26 mouse cellular contexts compared by ENCODE assay signal in genomic region chr9:110989141-110989540, GRCm38 (mm10). TPM values are rescaled to one million over a fixed set of nuclear protein-coding genes. Genes with fewer than 3 reads are reported as not detected.
DNase-seq lines count a peak whose midpoint lies in the region; ATAC-seq and TF ChIP-seq lines count a peak whose summit lies in the region.
"Had no signal": no experiment of that assay in that cellular context is flagged by ENCODE, and none has a peak within 500 bp of the region (broad histone marks: within the 10 kb centered on the region; RNA-seq: fewer than 3 reads in every experiment).

No protein-coding gene starts in this region.

- 0 out of 2 replicates have a peak overlapping the region, but pooled peaks have one; percentile 27 for H3K4me2 ChIP-seq in lung, postnatal 0 days (replicated peaks; ENCODE audit: low read depth, low read length)
- H3K4me2 ChIP-seq in liver, embryonic 13.5 days, result peak overlapping the region; percentile 53
- H3K4me2 ChIP-seq in liver, postnatal 0 days (ENCODE audit: low read depth, low read length), result peak overlapping the region; percentile 68
- H3K4me2 ChIP-seq: embryonic facial prominence, embryonic 12.5 days; forebrain, embryonic 13.5 days; heart, embryonic 13.5 days; hindbrain, embryonic 12.5 days had no signal

- peak; percentile 51 for DNase-seq in heart, embryonic 10.5 days (ENCODE audit: low spot score)
- no peak for DNase-seq in heart, adult 8-10 months (ENCODE audit: low spot score)
- DNase-seq in lung, postnatal 0 days (ENCODE audit: low spot score), result no peak
- no peak for DNase-seq in lung, postnatal 14 days
- no peak for DNase-seq in liver, embryonic 13.5 days
- DNase-seq in liver, postnatal 0 days, result no peak
- DNase-seq in embryo, embryonic 10.5 days (ENCODE audit: low spot score), result no peak
- no peak for DNase-seq in right cerebral cortex, adult 2 months (ENCODE audit: low spot score in 2 of 2)
- DNase-seq: adrenal gland, adult 8-10 months; adrenal gland, postnatal 36 days; cerebellum, adult 11 months; cerebellum, adult 8-10 months; cerebellum, postnatal 14 days; forebrain, postnatal 0 days; heart, adult 18-20 months; heart, postnatal 4 days had no signal

- ATAC-seq in lung, postnatal 0 days, result no peak
- ATAC-seq in liver, embryonic 13.5 days (ENCODE audit: low read depth), result no peak
- no peak for ATAC-seq in liver, postnatal 0 days
- ATAC-seq: forebrain, embryonic 13.5 days; forebrain, postnatal 0 days; hindbrain, embryonic 16.5 days had no signal

- no peak overlapping the region for H3K9ac ChIP-seq in lung, postnatal 0 days (replicated peaks; ENCODE audit: low read depth)
- peak overlapping the region; percentile 46 for H3K9ac ChIP-seq in liver, embryonic 13.5 days
- peak overlapping the region; percentile 63 for H3K9ac ChIP-seq in liver, postnatal 0 days (replicated peaks)
- H3K9ac ChIP-seq: embryonic facial prominence, embryonic 12.5 days; forebrain, embryonic 13.5 days; forebrain, postnatal 0 days; heart, embryonic 13.5 days; hindbrain, embryonic 12.5 days had no signal

- no peak overlapping the region for H3K27ac ChIP-seq in heart, embryonic 10.5 days
- H3K27ac ChIP-seq in lung, postnatal 0 days (ENCODE audit: low read length), result no peak overlapping the region
- peak overlapping the region; percentile 76 for H3K27ac ChIP-seq in liver, embryonic 13.5 days
- H3K27ac ChIP-seq in liver, postnatal 0 days (ENCODE audit: low read depth), result peak overlapping the region; percentile 90
- H3K27ac ChIP-seq: embryonic facial prominence, embryonic 12.5 days; forebrain, embryonic 13.5 days; heart, embryonic 13.5 days; hindbrain, embryonic 12.5 days had no signal

- peaks cover 11% of the 10 kb centered on the region for H3K4me1 ChIP-seq in heart, embryonic 10.5 days
- H3K4me1 ChIP-seq in lung, postnatal 0 days (ENCODE audit: insufficient read depth, low read depth, low read length), result no peaks in the 10 kb centered on the region
- peaks cover 7% of the 10 kb centered on the region; the same call in 1 of the 2 replicates for H3K4me1 ChIP-seq in liver, embryonic 13.5 days (replicated peaks)
- peaks cover 9% of the 10 kb centered on the region for H3K4me1 ChIP-seq in liver, postnatal 0 days (ENCODE audit: insufficient read depth)
- H3K4me1 ChIP-seq: embryonic facial prominence, embryonic 12.5 days; forebrain, embryonic 13.5 days; hindbrain, embryonic 12.5 days had no signal

- TF ChIP-seq EP300 in lung, postnatal 0 days (IDR thresholded peaks at IDR 0.05), result no peak
- TF ChIP-seq EP300 in liver, postnatal 0 days (IDR thresholded peaks at IDR 0.05; ENCODE audit: low read depth), result no peak

- H3K27me3 ChIP-seq in heart, embryonic 10.5 days (ENCODE audit: insufficient read depth, poor library complexity, severe bottlenecking), result no peaks in the 10 kb centered on the region
- H3K27me3 ChIP-seq in lung, postnatal 0 days (replicated peaks; ENCODE audit: insufficient read depth, low read length), result no peaks in the 10 kb centered on the region
- H3K27me3 ChIP-seq in liver, embryonic 13.5 days, result no peaks in the 10 kb centered on the region
- no peaks in the 10 kb centered on the region for H3K27me3 ChIP-seq in liver, postnatal 0 days (ENCODE audit: insufficient read depth, low read length)
- H3K27me3 ChIP-seq: embryonic facial prominence, embryonic 12.5 days; forebrain, embryonic 13.5 days; heart, embryonic 13.5 days; hindbrain, embryonic 12.5 days had no signal

- no peak for TF ChIP-seq CTCF in lung, postnatal 0 days (IDR thresholded peaks at IDR 0.05)
- no peak for TF ChIP-seq CTCF in liver, postnatal 0 days (IDR thresholded peaks at IDR 0.05; ENCODE audit: low read depth)

- H3K9me3 ChIP-seq in heart, embryonic 10.5 days, result no peaks in the 10 kb centered on the region
- H3K9me3 ChIP-seq in lung, postnatal 0 days (ENCODE audit: low read length), result no peaks in the 10 kb centered on the region
- no peaks in the 10 kb centered on the region for H3K9me3 ChIP-seq in liver, embryonic 13.5 days (replicated peaks)
- H3K9me3 ChIP-seq in liver, postnatal 0 days (ENCODE audit: low read length), result no peaks in the 10 kb centered on the region
- H3K9me3 ChIP-seq: embryonic facial prominence, embryonic 12.5 days; forebrain, embryonic 13.5 days; heart, embryonic 13.5 days; hindbrain, embryonic 12.5 days had no signal

- H3K4me3 ChIP-seq in heart, embryonic 10.5 days, result no peak overlapping the region
- no peak overlapping the region for H3K4me3 ChIP-seq in lung, postnatal 0 days (ENCODE audit: low read depth, low read length)
- peak overlapping the region; percentile 45 for H3K4me3 ChIP-seq in liver, embryonic 13.5 days (replicated peaks)
- peak overlapping the region; percentile 42 for H3K4me3 ChIP-seq in liver, postnatal 0 days (ENCODE audit: low read depth, low read length)
- H3K4me3 ChIP-seq: embryonic facial prominence, embryonic 12.5 days; forebrain, embryonic 13.5 days; heart, embryonic 13.5 days; hindbrain, embryonic 12.5 days had no signal

- 59% methylated on average over 4 of the region's 4 CpGs for WGBS in heart, embryonic 10.5 days
- WGBS in lung, postnatal 0 days, result 50% methylated on average over 4 of the region's 4 CpGs
- 39% methylated on average over 4 of the region's 4 CpGs for WGBS in liver, embryonic 13.5 days (ENCODE audit: insufficient replicate concordance)
- 43% methylated on average over 4 of the region's 4 CpGs for WGBS in liver, postnatal 0 days (ENCODE audit: insufficient replicate concordance)

- no peaks in the 10 kb centered on the region for H3K36me3 ChIP-seq in heart, embryonic 10.5 days
- no peaks in the 10 kb centered on the region for H3K36me3 ChIP-seq in lung, postnatal 0 days (ENCODE audit: insufficient read depth, low read length)
- no peaks in the 10 kb centered on the region for H3K36me3 ChIP-seq in liver, embryonic 13.5 days
- no peaks in the 10 kb centered on the region for H3K36me3 ChIP-seq in liver, postnatal 0 days (replicated peaks; ENCODE audit: insufficient read depth, low read length)
- H3K36me3 ChIP-seq: embryonic facial prominence, embryonic 12.5 days; heart, embryonic 13.5 days; hindbrain, embryonic 12.5 days had no signal

RNA-seq across cellular contexts. Expression of gene Rtp3, which starts 1.2 kb away (rescaled TPM):
- polyA plus RNA-seq in heart, embryonic 10.5 days (2016; fragmentation: Nextera tagmentation; extraction: Ambion mirVana), result 0.15 TPM in 1 of 2 replicates, not detected in the other
- 1 to 10 TPM; 2.6 to 4.8 (median 3.7) TPM for total RNA-seq in heart, adult 8-10 months (2022)
- 1.7 and 3.0 TPM in 2 replicates for polyA plus RNA-seq in lung, postnatal 0 days (2015; fragmentation: Nextera tagmentation; extraction: Ambion mirVana)
- polyA plus RNA-seq in liver, embryonic 13.5 days (2015; fragmentation: Nextera tagmentation; extraction: Ambion mirVana), result 7.1 and 12.1 TPM in 2 replicates
- 11.6 and 14.6 TPM in 2 replicates for polyA plus RNA-seq in liver, postnatal 0 days (2015; fragmentation: Nextera tagmentation; extraction: Ambion mirVana)
- total RNA-seq: common myeloid progenitor, adult 5-6 weeks; forebrain, postnatal 0 days had no signal
- polyA plus RNA-seq: embryonic facial prominence, embryonic 12.5 days; forebrain, embryonic 13.5 days; forebrain, postnatal 0 days; hindbrain, embryonic 12.5 days; hindbrain, embryonic 16.5 days had no signal

RNA-seq across cellular contexts. Expression of gene Ltf, which starts 29.9 kb away (rescaled TPM):
- polyA plus RNA-seq in heart, embryonic 10.5 days (2016; fragmentation: Nextera tagmentation; extraction: Ambion mirVana), result 0.40 TPM in 1 of 2 replicates, not detected in the other
- 1 to 10 TPM in 1 of 4 experiments, not detected in 3; 6.7 TPM for total RNA-seq in heart, adult 8-10 months (2022)
- polyA plus RNA-seq in lung, postnatal 0 days (2015; fragmentation: Nextera tagmentation; extraction: Ambion mirVana), result 11.3 and 16.1 TPM in 2 replicates
- 17.7 and 18.7 TPM in 2 replicates for polyA plus RNA-seq in liver, embryonic 13.5 days (2015; fragmentation: Nextera tagmentation; extraction: Ambion mirVana)
- 235 and 247 TPM in 2 replicates for polyA plus RNA-seq in liver, postnatal 0 days (2015; fragmentation: Nextera tagmentation; extraction: Ambion mirVana)
- total RNA-seq: ES-E14; gastrocnemius, adult 8-10 months had no signal
- polyA plus RNA-seq: forebrain, embryonic 13.5 days had no signal

RNA-seq across cellular contexts. Expression of gene Lrrc2, which starts 37.8 kb away (rescaled TPM):
- polyA plus RNA-seq in heart, embryonic 10.5 days (2016; fragmentation: Nextera tagmentation; extraction: Ambion mirVana), result 0.68 and 1.3 TPM in 2 replicates
- 100 to 1,000 TPM; 286 to 346 (median 321) TPM for total RNA-seq in heart, adult 8-10 months (2022)
- 1.6 and 2.2 TPM in 2 replicates for polyA plus RNA-seq in lung, postnatal 0 days (2015; fragmentation: Nextera tagmentation; extraction: Ambion mirVana)
- polyA plus RNA-seq in liver, embryonic 13.5 days (2015; fragmentation: Nextera tagmentation; extraction: Ambion mirVana), result 0.29 and 0.49 TPM in 2 replicates
- 0.13 and 0.38 TPM in 2 replicates for polyA plus RNA-seq in liver, postnatal 0 days (2015; fragmentation: Nextera tagmentation; extraction: Ambion mirVana)

RNA-seq across cellular contexts. Expression of gene Tdgf1, which starts 43.2 kb away (rescaled TPM):
- 0.51 and 1.3 TPM in 2 replicates for polyA plus RNA-seq in heart, embryonic 10.5 days (2016; fragmentation: Nextera tagmentation; extraction: Ambion mirVana)
- total RNA-seq in heart, adult 8-10 months (2022), result not detected
- 0.19 and 0.20 TPM in 2 replicates for polyA plus RNA-seq in lung, postnatal 0 days (2015; fragmentation: Nextera tagmentation; extraction: Ambion mirVana)
- polyA plus RNA-seq in liver, embryonic 13.5 days (2015; fragmentation: Nextera tagmentation; extraction: Ambion mirVana), result not detected in 2 replicates
- polyA plus RNA-seq in liver, postnatal 0 days (2015; fragmentation: Nextera tagmentation; extraction: Ambion mirVana), result not detected in 2 replicates
- total RNA-seq: adrenal gland, postnatal 36 days; common myeloid progenitor, adult 5-6 weeks; forebrain, postnatal 0 days; gastrocnemius, adult 8-10 months; gastrocnemius, postnatal 4 days; heart, adult 18-20 months; heart, postnatal 4 days had no signal
- polyA plus RNA-seq: embryonic facial prominence, embryonic 12.5 days; forebrain, embryonic 13.5 days; heart, embryonic 13.5 days; heart, postnatal 0 days; hindbrain, embryonic 12.5 days had no signal

Comparison
In these comparisons a context has a peak if more than half of its experiments do, and no peak if none do; other contexts are left out.
1. RNA of gene Ltf, which starts 29.9 kb away (polyA plus RNA-seq): 235 to 247 TPM in liver, postnatal 0 days; 17.7 to 18.7 TPM in liver, embryonic 13.5 days, 11.3 to 16.1 TPM in lung, postnatal 0 days and 0.40 TPM in heart, embryonic 10.5 days; every median in the first group is over 10 times any median in the second.
2. H3K27ac ChIP-seq: peak in liver, embryonic 13.5 days (single experiment) and liver, postnatal 0 days (single experiment); none in heart, embryonic 10.5 days (single experiment) and lung, postnatal 0 days (single experiment).
3. H3K4me3 ChIP-seq: peak in liver, embryonic 13.5 days (single experiment) and liver, postnatal 0 days (single experiment); none in heart, embryonic 10.5 days (single experiment) and lung, postnatal 0 days (single experiment).
4. Peak in every context shown above with its lines, with median percentiles within 50 percentile points of each other: H3K4me2 ChIP-seq.